Mouse (Mus musculus): ENCODE measurements around the gene Colgalt2. TPM values are rescaled to one million over a fixed set of nuclear protein-coding genes. Genes with fewer than 3 reads are reported as not detected.

Colgalt2 gene
- polyA plus RNA-seq, 1 experiment from 2014 or later: 4.6 TPM

GRCm38 (mm10) chr1:152400556-152401540, 1.2 kb downstream of the Colgalt2 start:
- peaks cover 12% of the 10 kb centered on the region for H3K4me1 ChIP-seq
- no peaks in the 10 kb centered on the region for H3K9me3 ChIP-seq
- peak; percentile 73; the same call in 1 of the 2 replicates for ATAC-seq (replicated peaks)
- H3K4me2 ChIP-seq: peak overlapping the region; percentile 91
- peak overlapping the region; percentile 60 for H3K4me3 ChIP-seq
- peaks cover 7% of the 10 kb centered on the region for H3K27me3 ChIP-seq (replicated peaks)
- H3K27ac ChIP-seq: peak overlapping the region; percentile 53; the same call in 1 of the 2 replicates
- 16% methylated on average over 14 of the region's 14 CpGs for WGBS
- no peaks in the 10 kb centered on the region for H3K36me3 ChIP-seq (replicated peaks)
- peak overlapping the region; percentile 62 for H3K9ac ChIP-seq

- no peak for ATAC-seq (replicated peaks)
- H3K27me3 ChIP-seq (replicated peaks): no peaks in the 10 kb centered on the region
- peak overlapping the region; percentile 40 for H3K4me2 ChIP-seq
- H3K9ac ChIP-seq: no peak overlapping the region
- 52% methylated on average over 22 of the region's 22 CpGs for WGBS
- peaks cover 4% of the 10 kb centered on the region; the same call in 1 of the 2 replicates for H3K4me1 ChIP-seq
- H3K4me3 ChIP-seq: no peak overlapping the region
- no peaks in the 10 kb centered on the region for H3K9me3 ChIP-seq
- no peaks in the 10 kb centered on the region for H3K36me3 ChIP-seq (replicated peaks)
- H3K27ac ChIP-seq: no peak overlapping the region
Measured at GRCm38 (mm10) chr1:152407021-152407946, 7.7 kb downstream of the Colgalt2 start.

DNA sequence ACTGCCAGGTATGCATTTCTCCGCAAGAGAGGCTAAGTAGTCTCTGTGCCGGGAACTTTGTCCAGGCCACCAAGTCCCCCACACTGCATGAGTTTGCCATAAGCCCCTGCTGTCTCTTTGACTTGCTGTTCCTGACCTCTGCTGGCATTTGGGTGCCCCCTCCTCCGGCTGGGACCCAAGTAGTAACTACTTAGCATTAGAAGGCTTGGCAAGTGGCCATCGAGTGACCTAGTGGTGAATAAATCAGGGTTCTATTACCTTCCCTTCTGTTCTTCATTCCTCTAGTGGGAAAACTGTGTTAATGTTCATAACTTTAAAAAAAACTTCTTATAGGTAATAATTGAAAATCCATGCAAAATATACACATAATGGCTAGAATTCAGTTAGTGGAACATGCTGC, 9.7 kb downstream of the Colgalt2 start:
- ATAC-seq (replicated peaks): no peak

GRCm38 (mm10) chr1:152410657-152411056, 11.0 kb downstream of the Colgalt2 start:
- Histone ChIP-seq H3K27ac (no peak overlapping the region), H3K4me1 (peaks cover 4% of the 10 kb centered on the region; the same call in 1 of the 2 replicates), H3K4me2 (no peak overlapping the region), H3K4me3 (no peak overlapping the region), H3K9ac (no peak overlapping the region), H3K9me3 (no peaks in the 10 kb centered on the region), H3K36me3 (replicated peaks) (no peaks in the 10 kb centered on the region), H3K27me3 (replicated peaks) (no peaks in the 10 kb centered on the region)
- WGBS: 85% methylated on average over 3 of the region's 3 CpGs
- no peak for ATAC-seq (replicated peaks)

More for the DNA sequence above, 9.7 kb downstream of the Colgalt2 start:
- Histone ChIP-seq H3K9ac (no peak overlapping the region), H3K27me3 (replicated peaks) (no peaks in the 10 kb centered on the region), H3K27ac (no peak overlapping the region), H3K4me3 (no peak overlapping the region), H3K4me2 (no peak overlapping the region), H3K36me3 (replicated peaks) (no peaks in the 10 kb centered on the region), H3K9me3 (no peaks in the 10 kb centered on the region), H3K4me1 (peaks cover 4% of the 10 kb centered on the region; the same call in 1 of the 2 replicates)
- WGBS: 82% methylated on average over 4 of the region's 4 CpGs

DNA sequence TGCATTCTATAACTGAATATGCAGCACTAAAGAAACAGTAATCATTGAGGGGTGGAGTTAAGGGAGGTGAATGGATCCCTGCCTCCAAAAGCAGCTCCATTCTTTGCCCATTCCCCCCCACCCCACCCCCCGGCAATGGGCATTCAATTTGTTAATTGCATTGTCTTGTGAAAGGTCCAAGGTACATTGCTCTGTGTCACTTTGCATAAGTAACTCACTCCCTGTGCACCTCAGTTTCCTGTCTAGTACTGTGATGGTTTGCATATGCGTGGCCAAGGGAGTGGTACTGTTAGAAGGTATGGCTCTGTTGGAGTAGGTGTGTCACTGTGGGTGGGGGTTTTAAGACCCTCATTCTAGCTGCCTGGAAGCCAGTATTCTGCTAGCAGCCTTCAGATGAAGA, 13.5 kb downstream of the Colgalt2 start:
- Histone ChIP-seq H3K4me2 (no peak overlapping the region), H3K4me3 (no peak overlapping the region), H3K27ac (no peak overlapping the region), H3K27me3 (replicated peaks) (no peaks in the 10 kb centered on the region), H3K4me1 (peaks cover 5% of the 10 kb centered on the region; the same call in 1 of the 2 replicates), H3K36me3 (replicated peaks) (no peaks in the 10 kb centered on the region), H3K9me3 (no peaks in the 10 kb centered on the region), H3K9ac (no peak overlapping the region)
- no peak for ATAC-seq (replicated peaks)
- 94% methylated on average over 2 of the region's 2 CpGs for WGBS

DNA sequence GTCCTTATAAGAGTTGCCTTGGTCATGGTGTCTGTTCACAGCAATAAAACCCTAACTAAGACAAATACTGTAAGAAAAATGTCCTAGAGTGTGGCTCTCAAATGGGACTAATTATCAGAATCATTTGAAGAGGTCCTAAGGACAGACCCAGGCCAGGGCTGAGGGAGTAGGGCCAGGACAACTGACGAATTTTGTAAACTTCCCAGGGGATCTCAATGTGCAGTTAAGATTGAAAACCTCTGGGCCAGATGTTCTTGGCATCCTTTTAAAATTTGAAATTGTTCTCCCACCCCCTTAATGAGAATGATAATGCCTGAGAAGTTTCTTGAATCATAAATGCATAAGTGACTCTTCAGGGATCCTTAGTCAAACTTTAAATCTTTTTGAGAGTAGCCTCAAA, 14.3 kb downstream of the Colgalt2 start:
- H3K36me3 ChIP-seq (replicated peaks): no peaks in the 10 kb centered on the region
- no peaks in the 10 kb centered on the region for H3K9me3 ChIP-seq
- H3K4me1 ChIP-seq: peaks cover 5% of the 10 kb centered on the region; the same call in 1 of the 2 replicates
- H3K4me3 ChIP-seq: no peak overlapping the region
- no peak for ATAC-seq (replicated peaks)
- H3K27ac ChIP-seq: no peak overlapping the region
- H3K9ac ChIP-seq: no peak overlapping the region
- WGBS: 77% methylated on average over 1 of the region's 1 CpGs
- H3K27me3 ChIP-seq (replicated peaks): no peaks in the 10 kb centered on the region
- no peak overlapping the region for H3K4me2 ChIP-seq

DNA sequence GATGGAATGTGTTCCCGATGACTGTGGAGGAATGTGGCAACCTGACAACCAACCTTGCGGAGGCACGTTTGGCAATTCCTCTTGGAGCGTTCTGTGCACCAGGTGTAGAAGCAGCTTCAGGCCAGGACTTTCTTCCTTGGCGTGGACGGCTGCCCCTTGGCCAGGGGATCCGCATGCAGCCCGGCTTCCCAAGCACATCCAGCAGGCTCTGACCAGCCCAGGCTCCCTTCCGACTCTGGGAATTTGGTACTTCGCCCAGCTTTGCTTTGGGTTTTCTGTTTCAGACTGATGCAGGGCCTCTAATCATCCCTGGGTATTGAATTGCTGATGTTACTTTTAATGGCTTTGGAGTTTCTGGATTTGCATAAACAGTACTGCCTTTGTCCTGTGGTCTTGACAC, 14.8 kb downstream of the Colgalt2 start:
- Histone ChIP-seq H3K4me1 (peaks cover 5% of the 10 kb centered on the region; the same call in 1 of the 2 replicates), H3K4me2 (no peak overlapping the region), H3K36me3 (replicated peaks) (no peaks in the 10 kb centered on the region), H3K9ac (no peak overlapping the region), H3K4me3 (no peak overlapping the region), H3K27ac (no peak overlapping the region), H3K9me3 (no peaks in the 10 kb centered on the region), H3K27me3 (replicated peaks) (no peaks in the 10 kb centered on the region)
- WGBS: 77% methylated on average over 10 of the region's 10 CpGs
- no peak for ATAC-seq (replicated peaks)

DNA sequence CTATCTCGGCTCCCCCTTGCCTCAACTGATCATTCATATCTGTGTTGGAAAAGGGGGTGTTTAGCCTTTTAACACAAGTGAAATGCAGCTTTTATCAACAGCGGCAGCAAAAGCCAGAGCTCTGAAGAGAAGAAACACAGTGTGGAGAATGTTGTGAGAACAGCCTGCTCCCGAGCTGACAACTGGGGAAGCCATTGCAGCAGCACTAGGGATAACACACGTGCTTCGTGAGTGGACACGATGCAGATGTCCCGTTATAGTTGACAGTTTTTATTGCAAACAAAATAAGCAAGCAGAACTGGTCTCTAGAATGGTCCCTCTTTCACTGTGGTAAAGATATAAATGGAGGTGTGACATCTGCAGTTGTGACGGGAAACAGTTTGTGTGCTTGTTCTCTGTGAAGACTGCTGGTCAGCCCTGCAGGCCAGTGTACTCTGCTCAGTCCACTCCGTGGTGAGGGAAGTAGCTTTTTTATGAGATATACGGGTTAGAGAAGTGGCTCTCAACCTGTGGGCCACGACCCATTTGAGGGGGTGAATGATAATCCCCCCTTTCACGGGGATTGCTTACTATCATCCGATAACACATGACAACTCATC, 16.8 kb downstream of the Colgalt2 start:
- Histone ChIP-seq H3K27ac (no peak overlapping the region), H3K4me3 (no peak overlapping the region), H3K9ac (no peak overlapping the region), H3K4me2 (no peak overlapping the region), H3K27me3 (replicated peaks) (no peaks in the 10 kb centered on the region), H3K9me3 (no peaks in the 10 kb centered on the region), H3K36me3 (replicated peaks) (no peaks in the 10 kb centered on the region), H3K4me1 (peaks cover 5% of the 10 kb centered on the region; the same call in 1 of the 2 replicates)
- WGBS: 90% methylated on average over 13 of the region's 13 CpGs
- ATAC-seq (replicated peaks): no peak

DNA sequence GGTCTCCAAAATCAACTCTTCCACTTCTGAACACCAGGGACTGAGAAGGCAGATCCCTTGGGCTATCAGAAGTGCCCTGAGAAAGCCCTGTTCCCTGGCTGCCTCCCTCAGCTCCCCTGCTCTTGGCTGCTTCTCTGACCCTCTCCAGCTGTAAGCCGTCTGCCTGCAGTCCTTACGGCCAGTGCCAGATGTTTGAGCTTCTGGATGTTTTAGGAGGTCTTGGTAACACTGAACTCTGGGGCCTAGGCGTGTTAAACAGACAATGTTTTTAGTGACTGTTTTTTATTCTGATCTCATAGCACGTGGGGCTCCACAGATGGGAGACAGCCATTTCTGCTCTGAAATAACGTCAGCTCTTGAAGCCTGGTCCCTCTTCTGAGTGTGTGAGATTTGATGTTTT, 18.0 kb downstream of the Colgalt2 start:
- no peak for ATAC-seq (replicated peaks)
- H3K27ac ChIP-seq: no peak overlapping the region
- no peaks in the 10 kb centered on the region for H3K27me3 ChIP-seq (replicated peaks)
- H3K4me1 ChIP-seq: peaks cover 5% of the 10 kb centered on the region; the same call in 1 of the 2 replicates
- WGBS: 52% methylated on average over 5 of the region's 5 CpGs
- no peak overlapping the region for H3K4me2 ChIP-seq
- H3K9me3 ChIP-seq: no peaks in the 10 kb centered on the region
- H3K9ac ChIP-seq: no peak overlapping the region
- no peaks in the 10 kb centered on the region for H3K36me3 ChIP-seq (replicated peaks)
- no peak overlapping the region for H3K4me3 ChIP-seq

GRCm38 (mm10) chr1:152422295-152422694, 22.7 kb downstream of the Colgalt2 start:
- Histone ChIP-seq H3K9me3 (no peaks in the 10 kb centered on the region), H3K36me3 (replicated peaks) (no peaks in the 10 kb centered on the region), H3K9ac (no peak overlapping the region), H3K4me3 (no peak overlapping the region), H3K4me1 (peaks cover 5% of the 10 kb centered on the region; the same call in 1 of the 2 replicates), H3K27ac (no peak overlapping the region), H3K27me3 (replicated peaks) (no peaks in the 10 kb centered on the region), H3K4me2 (no peak overlapping the region)
- no peak for ATAC-seq (replicated peaks)
- 89% methylated on average over 3 of the region's 3 CpGs for WGBS

GRCm38 (mm10) chr1:152423052-152423451, 23.4 kb downstream of the Colgalt2 start:
- no peak overlapping the region for H3K4me2 ChIP-seq
- no peaks in the 10 kb centered on the region for H3K9me3 ChIP-seq
- no peak for ATAC-seq (replicated peaks)
- 0 out of 2 replicates have a peak, but pooled peaks cover 2% of the 10 kb centered on the region for H3K4me1 ChIP-seq
- H3K27ac ChIP-seq: no peak overlapping the region
- WGBS: 90% methylated on average over 3 of the region's 3 CpGs
- no peak overlapping the region for H3K4me3 ChIP-seq
- no peak overlapping the region for H3K9ac ChIP-seq
- H3K27me3 ChIP-seq (replicated peaks): no peaks in the 10 kb centered on the region
- no peaks in the 10 kb centered on the region for H3K36me3 ChIP-seq (replicated peaks)

Measured in midbrain, embryonic 15.5 days (tissue).